Mouse (Mus musculus): ENCODE data around the gene Lmo2. TPM values are rescaled to one million over a fixed set of nuclear protein-coding genes. Genes with fewer than 3 reads are reported as not detected.

Gene Lmo2
- total RNA-seq, 2 experiments from 2014 or later: 92.3 to 186 TPM

Other genes with a start within 250 kb of the Lmo2 start
- gene Nat10, start 196.7 kb upstream of the Lmo2 start, total RNA-seq (2015): 6.2 and 13.9 TPM in 2 replicates
- 12.1 and 14.7 TPM in 2 replicates for gene Nat10, start 196.7 kb upstream of the Lmo2 start, total RNA-seq (2017)
- 209 and 211 TPM in 2 replicates for gene Caprin1, start 160.3 kb upstream of the Lmo2 start, total RNA-seq (2015)
- gene Caprin1, start 160.3 kb upstream of the Lmo2 start, total RNA-seq (2017): 242 and 276 TPM in 2 replicates
- gene Fbxo3, start 69.7 kb downstream of the Lmo2 start, total RNA-seq (2015): 49.8 and 54.2 TPM in 2 replicates
- gene Fbxo3, start 69.7 kb downstream of the Lmo2 start, total RNA-seq (2017): 49.2 and 49.9 TPM in 2 replicates
- 0.27 TPM in 1 of 2 replicates, not detected in the other for gene 4931422A03Rik, start 70.4 kb downstream of the Lmo2 start, total RNA-seq (2015)
- gene 4931422A03Rik, start 70.4 kb downstream of the Lmo2 start, total RNA-seq (2017): not detected in 2 replicates
- gene Gm10912, start 107.8 kb downstream of the Lmo2 start, total RNA-seq (2015): not detected in 2 replicates
- not detected in 2 replicates for gene Gm10912, start 107.8 kb downstream of the Lmo2 start, total RNA-seq (2017)
- gene Gm10799, start 110.6 kb downstream of the Lmo2 start, total RNA-seq (2015): not detected in 2 replicates
- gene Gm10799, start 110.6 kb downstream of the Lmo2 start, total RNA-seq (2017): not detected in 2 replicates
- gene Cd59b, start 111.9 kb downstream of the Lmo2 start, total RNA-seq (2015): 0.62 TPM in 1 of 2 replicates, not detected in the other
- gene Cd59b, start 111.9 kb downstream of the Lmo2 start, total RNA-seq (2017): 3.6 TPM in 1 of 2 replicates, not detected in the other
- gene Cd59a, start 137.8 kb downstream of the Lmo2 start, total RNA-seq (2015): 0.13 and 1.8 TPM in 2 replicates
- gene Cd59a, start 137.8 kb downstream of the Lmo2 start, total RNA-seq (2017): 0.15 and 1.2 TPM in 2 replicates
- not detected in 2 replicates for gene A930018P22Rik, start 164.8 kb downstream of the Lmo2 start, total RNA-seq (2015)
- not detected in 2 replicates for gene A930018P22Rik, start 164.8 kb downstream of the Lmo2 start, total RNA-seq (2017)

Measured in megakaryocyte, adult 5-6 weeks (primary cell).